Mouse (Mus musculus) intestine, embryonic 16.5 days (tissue): ENCODE results near the gene Pcp4l1. TPM values are rescaled to one million over a fixed set of nuclear protein-coding genes. Genes with fewer than 3 reads are reported as not detected.

Experiments
- ATAC-seq: fragments of 200-750 bp; cut with Nextera tagmentation; 2 replicates; pipeline ENCODE4 v1.8.0; 2017; ENCODE audit warnings: moderate TSS enrichment, moderate library complexity
- H3K27ac ChIP-seq: fragments of 300-500 bp; sonication (generic); 2 replicates; pipeline ENCODE4 v1.5.1; 2014; ENCODE audit warnings: mild to moderate bottlenecking, low read length
- H3K27me3 ChIP-seq: fragments of 300-500 bp; sonication (generic); replicated peaks from 2 replicates; pipeline ENCODE4 v1.6.1; 2014; ENCODE audit warnings: low read length, control low read depth, mixed read lengths; ENCODE audit not compliant: control insufficient read depth, insufficient read depth
- H3K36me3 ChIP-seq: fragments of 300-500 bp; sonication (generic); 2 replicates; pipeline ENCODE4 v1.6.1; 2014; ENCODE audit warnings: low read length, control low read depth; ENCODE audit not compliant: control insufficient read depth, insufficient read depth
- H3K4me1 ChIP-seq: fragments of 300-500 bp; sonication (generic); 2 replicates; pipeline ENCODE4 v1.6.1; 2014; ENCODE audit warnings: low read length, control low read depth, mixed read lengths; ENCODE audit not compliant: control insufficient read depth, insufficient read depth
- H3K4me2 ChIP-seq: fragments of 300-500 bp; sonication (generic); 2 replicates; pipeline ENCODE4 v1.6.1; 2014; ENCODE audit warnings: low read depth, low read length, control low read depth
- H3K4me3 ChIP-seq: fragments of 300-500 bp; sonication (generic); 2 replicates; pipeline ENCODE4 v1.5.1; 2014; ENCODE audit warnings: mild to moderate bottlenecking, low read length
- H3K9ac ChIP-seq: fragments of 300-500 bp; sonication (generic); 2 replicates; pipeline ENCODE4 v1.6.1; 2014; ENCODE audit warnings: low read depth, low read length
- H3K9me3 ChIP-seq: fragments of 300-500 bp; sonication (generic); 2 replicates; pipeline ENCODE4 v1.6.1; 2016; ENCODE audit warnings: low read length, control low read depth; ENCODE audit not compliant: control insufficient read depth
- WGBS: fragments of 180-500 bp; shearing (Covaris S2); extraction: QIAGEN DNeasy Blood & Tissue Kit; methylation state at CpG from one replicate; pipeline ENCODE4 v1.1.7; 2014; 5-methylcytosine and 5-hydroxymethylcytosine counted together
- polyA plus RNA-seq: library from polyadenylated mRNA; unstranded; fragments of >200 nt; fragmentation: Nextera tagmentation; extraction: Ambion mirVana; gene quantifications from 2 replicates; pipeline ENCODE4 v1.2.1, GENCODE M21; 2015

The Pcp4l1 gene
- polyA plus RNA-seq, 1 experiment from 2014 or later: 19.4 TPM

DNA sequence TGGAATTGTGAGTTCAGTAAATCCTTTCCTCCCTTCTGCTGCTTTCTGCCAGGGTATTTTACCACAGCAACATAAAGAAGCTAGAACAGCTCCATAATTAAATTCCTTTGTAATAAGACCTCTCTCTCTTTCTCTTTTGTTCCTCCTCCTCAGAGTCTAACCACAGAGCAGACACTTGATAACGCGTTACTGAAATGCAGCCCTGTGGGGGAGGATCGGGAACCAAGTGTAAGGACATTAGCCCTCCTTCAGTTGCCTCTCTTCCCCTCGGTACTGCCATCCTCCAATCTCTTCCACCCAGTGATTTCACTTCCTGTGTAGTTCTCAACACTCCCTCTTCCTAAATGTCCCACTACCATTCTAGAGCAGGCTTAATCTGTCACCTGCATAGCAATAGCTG is 13.3 kb upstream of the Pcp4l1 start:
- Histone ChIP-seq H3K36me3 (no peaks in the 10 kb centered on the region), H3K4me2 (no peak overlapping the region), H3K4me1 (no peaks in the 10 kb centered on the region), H3K9me3 (no peaks in the 10 kb centered on the region), H3K9ac (no peak overlapping the region), H3K27ac (no peak overlapping the region), H3K4me3 (no peak overlapping the region), H3K27me3 (no peaks in the 10 kb centered on the region; the same call in 1 of the 2 replicates)
- 25% methylated on average over 4 of the region's 4 CpGs for WGBS
- ATAC-seq: no peak

DNA sequence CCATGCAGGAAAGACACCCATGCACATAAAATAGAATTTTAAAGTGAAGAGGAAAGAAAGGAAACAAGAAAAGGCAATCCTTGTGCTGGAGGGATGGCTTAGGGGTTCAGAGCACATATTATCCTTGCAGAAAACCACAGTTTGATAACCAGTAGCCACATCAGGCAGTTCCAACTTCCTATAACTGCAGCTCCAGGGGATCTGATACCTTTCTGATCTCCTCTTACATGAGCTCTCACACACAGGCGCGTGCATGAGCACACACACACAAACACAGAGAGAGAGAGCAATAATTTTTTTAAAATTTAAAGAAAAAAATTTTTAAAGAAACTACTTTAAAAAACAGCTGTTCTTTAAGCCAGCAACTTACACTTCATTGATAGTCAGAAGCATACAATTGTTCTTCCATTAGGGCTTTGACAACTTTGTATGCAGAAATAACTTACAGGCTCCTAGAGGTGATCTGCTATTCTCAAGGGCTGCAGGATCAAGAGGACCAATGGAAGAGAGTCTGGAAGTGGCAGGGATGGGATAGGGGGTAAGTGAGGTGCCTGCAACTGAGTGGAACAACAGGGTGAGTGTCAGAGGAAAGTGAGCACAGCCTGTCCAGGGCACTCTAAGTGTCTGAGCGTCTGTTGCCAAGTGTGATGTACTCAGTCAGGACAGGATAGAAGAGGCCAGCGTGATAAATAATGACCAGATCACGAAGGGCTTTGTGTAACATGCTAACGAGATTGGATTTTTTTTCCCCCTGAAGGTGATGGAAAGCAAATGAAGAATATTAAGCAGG is 9.8 kb upstream of the Pcp4l1 start:
- Histone ChIP-seq H3K4me2 (no peak overlapping the region), H3K4me1 (no peaks in the 10 kb centered on the region), H3K27me3 (no peaks in the 10 kb centered on the region; the same call in 1 of the 2 replicates), H3K36me3 (no peaks in the 10 kb centered on the region), H3K4me3 (no peak overlapping the region), H3K9ac (no peak overlapping the region), H3K27ac (no peak overlapping the region), H3K9me3 (no peaks in the 10 kb centered on the region)
- 78% methylated on average over 6 of the region's 6 CpGs for WGBS
- no peak for ATAC-seq

DNA sequence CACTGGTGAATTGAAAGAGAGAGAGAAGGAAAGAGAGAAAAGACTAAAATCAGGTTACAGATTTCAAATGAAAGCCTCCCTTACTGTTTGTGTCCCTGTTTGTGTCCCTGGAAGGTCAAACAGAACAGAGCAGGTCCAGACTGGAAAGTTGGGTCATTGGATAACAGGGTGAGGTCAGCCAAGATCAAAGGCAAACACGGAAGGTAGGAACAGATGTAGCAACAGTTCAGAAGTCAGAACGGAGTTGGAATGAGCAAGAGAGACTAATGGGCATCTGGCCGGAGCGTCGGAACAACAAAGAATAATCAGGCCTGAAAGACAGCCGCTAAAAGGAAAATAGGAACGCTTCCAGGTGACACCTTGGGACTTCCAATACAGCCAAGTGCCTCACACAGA is 8.2 kb upstream of the Pcp4l1 start:
- ATAC-seq: peak; percentile 84

DNA sequence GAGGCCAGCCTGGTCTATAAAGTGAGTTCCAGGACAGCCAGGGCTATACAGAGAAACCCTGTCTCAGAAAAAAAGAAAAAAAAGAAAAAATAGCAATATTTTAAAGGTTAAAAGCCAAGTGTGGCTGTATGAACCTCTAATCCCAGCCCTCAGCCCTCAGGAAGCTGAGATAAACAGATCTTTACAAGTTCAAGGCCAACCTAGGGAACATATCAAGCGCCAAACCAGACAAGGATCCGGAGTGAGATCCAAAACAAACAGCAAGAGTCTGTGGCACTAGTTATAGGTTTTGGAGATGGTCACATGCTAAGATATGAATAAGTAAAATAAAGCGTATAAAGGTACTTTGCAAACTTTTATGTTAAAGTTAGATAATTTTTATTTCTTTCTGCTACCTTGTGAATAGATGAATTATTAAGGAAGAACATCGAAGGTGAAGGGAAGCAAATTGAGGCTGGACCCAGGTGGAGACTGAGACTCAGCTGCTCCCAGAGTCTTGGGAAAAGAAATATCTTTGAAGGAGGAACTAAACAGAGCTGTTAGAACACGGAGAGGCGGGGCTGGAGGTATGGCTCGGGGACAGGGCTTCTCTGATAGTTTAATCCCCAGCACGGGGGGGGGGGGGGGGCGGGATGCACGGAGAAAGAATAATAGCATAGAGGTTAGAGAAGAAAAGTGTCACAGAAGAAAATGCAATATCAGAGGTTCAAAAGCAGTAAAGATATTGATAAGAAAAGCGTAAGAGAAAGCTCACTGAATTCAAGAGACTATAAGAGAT is 7.6 kb upstream of the Pcp4l1 start:
- Histone ChIP-seq H3K9me3 (no peaks in the 10 kb centered on the region), H3K4me3 (no peak overlapping the region), H3K4me2 (peak overlapping the region; percentile 17; the same call in 1 of the 2 replicates), H3K9ac (no peak overlapping the region), H3K27me3 (no peaks in the 10 kb centered on the region; the same call in 1 of the 2 replicates), H3K27ac (no peak overlapping the region), H3K4me1 (no peaks in the 10 kb centered on the region), H3K36me3 (no peaks in the 10 kb centered on the region)
- ATAC-seq: peak; percentile 50; the same call in 1 of the 2 replicates
- WGBS: 57% methylated on average over 10 of the region's 11 CpGs

More for the DNA sequence above, 8.2 kb upstream of the Pcp4l1 start:
- no peaks in the 10 kb centered on the region for H3K9me3 ChIP-seq
- H3K4me2 ChIP-seq: peak overlapping the region; percentile 17; the same call in 1 of the 2 replicates
- H3K27ac ChIP-seq: no peak overlapping the region
- H3K9ac ChIP-seq: no peak overlapping the region
- H3K4me3 ChIP-seq: no peak overlapping the region
- whole genome bisulfite sequencing: 57% methylated on average over 7 of the region's 7 CpGs
- H3K36me3 ChIP-seq: no peaks in the 10 kb centered on the region
- no peaks in the 10 kb centered on the region; the same call in 1 of the 2 replicates for H3K27me3 ChIP-seq
- H3K4me1 ChIP-seq: no peaks in the 10 kb centered on the region

DNA sequence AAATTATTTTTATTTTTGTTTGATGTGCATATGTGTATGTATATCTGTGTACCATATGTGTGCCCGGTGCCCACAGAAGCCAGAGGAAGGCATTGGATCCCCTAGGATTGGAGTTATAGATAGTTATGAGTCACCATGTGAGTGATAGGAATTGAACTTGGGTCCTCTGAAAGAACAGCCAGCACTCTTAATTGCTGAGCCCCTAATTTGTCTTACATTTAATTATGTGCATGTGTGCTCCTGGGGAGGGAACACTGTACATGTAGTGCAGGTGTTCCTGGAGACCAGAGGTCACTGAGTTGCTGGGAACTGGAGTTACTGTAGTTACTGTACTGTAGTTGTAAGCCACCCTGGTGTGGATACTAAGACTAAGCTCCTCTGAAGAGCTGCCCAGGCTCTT is 4.7 kb upstream of the Pcp4l1 start:
- Histone ChIP-seq H3K9ac (no peak overlapping the region), H3K4me1 (peaks cover 5% of the 10 kb centered on the region), H3K27ac (no peak overlapping the region), H3K27me3 (0 out of 2 replicates have a peak, but pooled peaks cover 3% of the 10 kb centered on the region), H3K9me3 (no peaks in the 10 kb centered on the region), H3K4me3 (no peak overlapping the region), H3K36me3 (no peaks in the 10 kb centered on the region), H3K4me2 (no peak overlapping the region)
- 94% methylated on average over 1 of the region's 1 CpGs for WGBS
- no peak for ATAC-seq

DNA sequence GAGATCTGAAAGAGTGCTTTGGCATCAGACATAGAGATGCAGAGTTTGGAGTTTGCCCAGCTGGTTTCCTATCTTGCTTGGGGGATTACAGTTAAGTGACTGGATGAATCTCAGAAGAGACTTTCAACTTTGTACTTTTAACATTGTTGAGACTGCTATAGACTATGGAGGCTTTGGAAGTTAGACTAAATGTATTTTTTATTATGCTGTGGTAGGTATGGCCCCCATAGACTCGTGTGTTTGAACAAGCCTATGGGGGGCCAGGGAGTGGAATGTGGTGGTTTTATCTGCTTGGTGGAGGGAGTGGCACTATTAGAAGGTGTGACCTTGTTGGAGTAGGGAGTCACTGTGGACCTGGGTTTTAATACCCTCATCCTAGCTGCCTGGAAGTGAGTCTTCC is 3.5 kb upstream of the Pcp4l1 start:
- H3K4me1 ChIP-seq: peaks cover 11% of the 10 kb centered on the region
- no peak overlapping the region for H3K27ac ChIP-seq
- 23% methylated on average over 1 of the region's 1 CpGs for WGBS
- no peaks in the 10 kb centered on the region for H3K9me3 ChIP-seq
- no peak overlapping the region for H3K9ac ChIP-seq
- H3K4me3 ChIP-seq: no peak overlapping the region
- H3K27me3 ChIP-seq: peaks cover 11% of the 10 kb centered on the region
- no peaks in the 10 kb centered on the region for H3K36me3 ChIP-seq
- peak; percentile 55 for ATAC-seq
- no peak overlapping the region for H3K4me2 ChIP-seq

DNA sequence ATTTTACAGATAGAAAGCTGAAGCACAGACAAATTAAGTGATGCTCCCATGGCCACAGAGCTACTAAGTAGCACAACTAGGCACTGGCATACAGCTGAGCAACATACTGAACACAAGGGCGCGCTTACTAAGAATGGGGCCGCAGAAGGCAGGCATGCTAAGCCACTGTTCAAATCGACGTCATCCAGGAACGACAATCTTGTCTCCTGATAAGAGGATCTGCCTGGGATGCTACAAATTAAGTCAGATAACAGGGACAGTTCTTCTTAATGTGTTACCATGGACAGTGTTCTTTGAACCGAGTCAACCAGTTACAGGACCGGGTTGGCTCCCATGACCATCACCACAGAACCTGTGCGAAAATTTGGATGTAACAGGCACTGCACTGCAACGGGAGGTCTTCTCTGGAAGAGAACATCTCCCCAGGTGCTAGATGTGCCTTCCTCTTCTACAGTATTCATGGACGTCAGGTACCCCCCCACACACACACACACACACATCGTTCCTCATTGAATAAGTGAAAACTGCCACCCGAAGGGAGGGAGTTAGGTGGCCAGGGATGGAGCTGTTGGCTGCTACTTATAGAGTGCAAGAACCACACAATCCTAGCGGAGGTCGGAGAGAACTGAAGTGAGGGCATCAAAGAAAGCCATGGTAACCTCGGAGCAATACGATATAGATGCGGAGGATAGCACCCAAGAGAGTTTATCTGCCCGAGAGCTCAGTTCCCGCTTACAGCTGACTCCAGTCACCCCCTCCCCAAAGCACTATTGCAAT is 834 bp downstream of the Pcp4l1 start:
- peak overlapping the region; percentile 60 for H3K9ac ChIP-seq
- peaks cover 22% of the 10 kb centered on the region for H3K4me1 ChIP-seq
- H3K36me3 ChIP-seq: no peaks in the 10 kb centered on the region
- ATAC-seq: no peak
- no peak overlapping the region for H3K27ac ChIP-seq
- H3K4me3 ChIP-seq: peak overlapping the region; percentile 49
- H3K9me3 ChIP-seq: no peaks in the 10 kb centered on the region
- peak overlapping the region; percentile 89 for H3K4me2 ChIP-seq
- WGBS: 13% methylated on average over 20 of the region's 20 CpGs
- H3K27me3 ChIP-seq: peaks cover 18% of the 10 kb centered on the region

DNA sequence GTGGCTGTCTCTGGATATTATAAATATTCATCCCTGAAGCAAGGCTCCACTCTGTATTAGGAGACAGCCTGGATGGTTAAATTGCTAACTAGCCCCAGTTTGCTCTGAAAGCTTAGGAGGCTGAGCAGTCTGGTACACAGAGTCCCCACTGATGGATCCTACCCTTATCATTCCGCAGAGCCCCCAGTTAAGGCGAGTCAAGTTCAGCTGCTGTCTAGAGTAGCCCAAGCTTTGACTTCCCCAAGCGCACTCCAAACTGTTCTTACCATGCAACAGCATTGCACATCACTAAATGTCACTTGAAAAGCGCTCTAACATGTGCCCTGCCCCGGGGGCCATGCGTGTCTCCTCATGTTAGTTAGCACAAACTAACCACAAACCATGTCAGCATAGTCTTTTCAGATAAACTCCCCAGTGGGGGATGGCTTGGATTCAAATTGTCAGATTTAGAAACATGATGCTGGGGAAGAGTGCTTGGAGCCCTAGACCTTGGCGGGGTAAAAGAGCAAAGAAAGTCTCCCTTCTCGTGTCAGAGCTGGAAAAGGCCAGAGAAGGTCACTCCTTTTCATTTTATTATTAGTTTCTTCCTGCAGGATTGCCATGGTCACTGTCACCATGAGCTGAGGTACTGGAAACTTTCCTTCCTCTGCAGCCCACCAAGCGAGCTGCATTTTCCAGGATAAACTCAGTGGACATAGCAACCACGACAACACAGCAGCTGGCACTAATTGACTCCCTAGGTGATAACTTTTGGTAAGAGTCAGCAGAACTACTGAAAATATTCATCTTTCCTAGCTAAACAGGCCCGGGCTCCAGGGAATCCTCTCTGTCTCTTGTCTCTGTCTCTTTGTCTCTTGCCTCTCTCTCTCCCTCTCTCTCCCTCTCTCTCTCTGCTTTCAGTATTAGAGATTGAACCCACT is 1.9 kb downstream of the Pcp4l1 start:
- no peak overlapping the region for H3K27ac ChIP-seq
- H3K9me3 ChIP-seq: no peaks in the 10 kb centered on the region
- peaks cover 28% of the 10 kb centered on the region for H3K4me1 ChIP-seq
- no peaks in the 10 kb centered on the region for H3K36me3 ChIP-seq
- peaks cover 18% of the 10 kb centered on the region for H3K27me3 ChIP-seq
- H3K4me3 ChIP-seq: 0 out of 2 replicates have a peak overlapping the region, but pooled peaks have one; percentile 7
- H3K4me2 ChIP-seq: peak overlapping the region; percentile 45
- H3K9ac ChIP-seq: no peak overlapping the region
- WGBS: 32% methylated on average over 11 of the region's 11 CpGs
- no peak for ATAC-seq
